Comparison of ENCODE assay signal across 29 mouse cellular contexts in the genomic region with DNA sequence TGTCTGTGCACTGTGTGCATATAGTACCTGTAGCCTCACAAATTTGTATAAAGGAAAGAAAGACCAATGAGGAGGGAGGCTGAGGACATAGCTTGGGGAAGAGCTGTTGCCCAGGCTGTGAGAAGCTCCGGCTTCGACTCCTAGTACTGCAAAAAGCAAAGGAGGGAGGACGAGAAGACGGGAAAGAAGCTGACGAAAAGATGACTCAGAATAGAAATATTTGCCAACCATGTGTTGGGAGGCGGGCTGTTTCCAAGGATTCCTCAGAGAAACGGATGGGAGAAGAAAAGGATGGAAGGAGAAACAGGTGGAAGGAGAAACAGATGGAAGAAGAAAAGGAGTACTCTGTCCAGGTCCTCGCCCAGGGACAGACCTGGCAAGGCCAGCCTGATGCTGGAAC. TPM values are rescaled to one million over a fixed set of nuclear protein-coding genes. Genes with fewer than 3 reads are reported as not detected.
A peak's percentile ranks its signal among the peaks of the same experiment; 100 is the strongest.
DNase-seq lines count a peak whose midpoint lies in the region; TF ChIP-seq lines count a peak whose summit lies in the region.
"Had no signal": no experiment of that assay in that cellular context is flagged by ENCODE, and none has a peak within 500 bp of the region (broad histone marks: within the 10 kb centered on the region; RNA-seq: fewer than 3 reads in every experiment).

No protein-coding gene starts in this region.

- no peaks in the 10 kb centered on the region for H3K79me3 ChIP-seq in C2C12 (ENCODE audit: low read depth)

- H3K27me3 ChIP-seq in C2C12 (ENCODE audit: control insufficient read depth, insufficient read depth, insufficient read length) = no peaks in the 10 kb centered on the region
- H3K27me3 ChIP-seq: embryonic facial prominence, embryonic 12.5 days; forebrain, embryonic 13.5 days; heart, embryonic 15.5 days; hindbrain, embryonic 13.5 days; limb, embryonic 13.5 days; liver, embryonic 12.5 days; midbrain, embryonic 13.5 days; neural tube, embryonic 13.5 days had no signal

- no peak overlapping the region for H3K4me3 ChIP-seq in C2C12 (ENCODE audit: insufficient read depth, poor library complexity, severe bottlenecking)
- H3K4me3 ChIP-seq: embryonic facial prominence, embryonic 12.5 days; erythroblast, embryonic 14.5 days; forebrain, embryonic 13.5 days; heart, embryonic 15.5 days; hindbrain, embryonic 13.5 days; limb, embryonic 13.5 days; liver, embryonic 12.5 days; midbrain, embryonic 13.5 days; neural tube, embryonic 13.5 days had no signal

- DNase-seq in gastrocnemius, adult 18-20 months (ENCODE audit: low spot score) = peak; percentile 31
- DNase-seq in gastrocnemius, postnatal 36 days = no peak
- peak; percentile 29 to 71 for DNase-seq in left cerebral cortex, postnatal 25 days (ENCODE audit: low spot score in 2 of 2)
- no peak for DNase-seq in left cerebral cortex, adult 11 months (ENCODE audit: low spot score)
- DNase-seq in right cerebral cortex, postnatal 25 days = peak; percentile 36
- no peak for DNase-seq in kidney, postnatal 4 days
- DNase-seq: adrenal gland, postnatal 10 days; cerebellum, adult 2 months; cerebellum, postnatal 25 days; heart, postnatal 36 days; kidney, adult 18-20 months; lung, adult 18-20 months; lung, postnatal 10 days; spleen, adult 18-20 months had no signal

- H3K79me2 ChIP-seq in C2C12 (ENCODE audit: control insufficient read depth, insufficient read depth) = no peaks in the 10 kb centered on the region

- no peak overlapping the region for H3ac ChIP-seq in C2C12 (ENCODE audit: control insufficient read depth, insufficient read length, low read depth)

- TF ChIP-seq CTCF in C2C12 (IDR thresholded peaks at IDR 0.05; ENCODE audit: control insufficient read depth, insufficient read depth, insufficient read length) = no peak

- no peaks in the 10 kb centered on the region for H3K36me3 ChIP-seq in C2C12 (ENCODE audit: control insufficient read depth, insufficient read depth)
- H3K36me3 ChIP-seq: embryonic facial prominence, embryonic 12.5 days; heart, embryonic 15.5 days; hindbrain, embryonic 13.5 days; limb, embryonic 13.5 days; liver, embryonic 12.5 days; midbrain, embryonic 13.5 days; neural tube, embryonic 13.5 days had no signal

- intact Hi-C loops in gastrocnemius, postnatal 36 days (cut with DNase I) = no loop called here
- intact Hi-C loops in left cerebral cortex, postnatal 25 days (cut with DNase I) = no loop called here

TF ChIP-seq in C2C12, 6 proteins besides CTCF, POLR2A, EP300 and RAD21:
- TF ChIP-seq MAX (IDR thresholded peaks at IDR 0.05) = peak; percentile 42
- no peak for TF ChIP-seq FOSL1 (IDR thresholded peaks at IDR 0.05; ENCODE audit: insufficient read depth, low read length, poor library complexity, severe bottlenecking)
- no peak for TF ChIP-seq USF1 (IDR thresholded peaks at IDR 0.05; ENCODE audit: low read depth)
- TF ChIP-seq MYOD1 (IDR thresholded peaks at IDR 0.05; ENCODE audit: control insufficient read depth, insufficient read length, low read depth) = no peak
- no peak for TF ChIP-seq CEBPB (IDR thresholded peaks at IDR 0.05; ENCODE audit: low read depth)
- TF ChIP-seq MYOG (IDR thresholded peaks at IDR 0.05; ENCODE audit: control insufficient read depth, extremely low read depth, insufficient read length) = no peak

RNA-seq across cellular contexts. Expression of gene Prf1, which starts 3.4 kb away (rescaled TPM):
- not detected for total RNA-seq in gastrocnemius, adult 18-20 months (2021)
- not detected for total RNA-seq in gastrocnemius, postnatal 36 days (2021)
- total RNA-seq in left cerebral cortex, postnatal 25 days (2021) = not detected
- not detected for polyA plus RNA-seq in C2C12 (2012; fragmentation: generic; extraction: Trizol)
- total RNA-seq: gastrocnemius, postnatal 4 days; megakaryocyte progenitor cell, adult 5-6 weeks had no signal
- polyA plus RNA-seq: cerebellum, adult 2 months; embryonic facial prominence, embryonic 12.5 days; erythroblast, embryonic 14.5 days; forebrain, embryonic 13.5 days; kidney, embryonic 16.5 days; liver, embryonic 12.5 days; midbrain, embryonic 13.5 days; neural tube, embryonic 13.5 days; testis, adult 2 months had no signal

RNA-seq across cellular contexts. Expression of gene Adamts14, which starts 21.0 kb away (rescaled TPM):
- total RNA-seq in gastrocnemius, adult 18-20 months (2021) = 1 to 10 TPM in 1 of 2 experiments, under 1 TPM in 1; 0.88 to 1.2 TPM
- total RNA-seq in gastrocnemius, postnatal 36 days (2021) = 1 to 10 TPM; 1.1 TPM
- under 1 TPM; 0.21 to 0.32 TPM for total RNA-seq in left cerebral cortex, postnatal 25 days (2021)
- 7.0 TPM for polyA plus RNA-seq in C2C12 (2012; fragmentation: generic; extraction: Trizol)
- total RNA-seq: megakaryocyte progenitor cell, adult 5-6 weeks had no signal
- polyA plus RNA-seq: erythroblast, embryonic 14.5 days; inflammation-experienced regulatory T-cells, adult 6 months had no signal

Comparison
In these comparisons a context has a peak if more than half of its experiments do, and no peak if none do; other contexts are left out.
1. DNase-seq: peak in gastrocnemius, adult 18-20 months (single experiment), left cerebral cortex, postnatal 25 days (2 of 2) and right cerebral cortex, postnatal 25 days (single experiment); none in gastrocnemius, postnatal 36 days (0 of 2), left cerebral cortex, adult 11 months (single experiment) and kidney, postnatal 4 days (0 of 2).